Mouse (Mus musculus): ENCODE measurements around the gene Urb2. TPM values are rescaled to one million over a fixed set of nuclear protein-coding genes. Genes with fewer than 3 reads are reported as not detected.

The Urb2 gene
- total RNA-seq, 2 experiments from 2014 or later: 14.9 to 16.2 TPM

- DNase-seq: no peak
- intact Hi-C loops (cut with DNase I): loop anchor here (5.0 kb wide), 1 partner anchor 156 kb away; the partner anchor contains the start of gene Galnt2
These were observed 55.1 kb downstream of the Urb2 start for GRCm38 (mm10) chr8:124076416-124076815.

- intact Hi-C loops (cut with DNase I): loop anchor here (5.0 kb wide), 1 partner anchor 155 kb away; the partner anchor contains the start of gene Galnt2
- no peak for DNase-seq
These were observed 56.1 kb downstream of the Urb2 start for GRCm38 (mm10) chr8:124077377-124077776.

DNA sequence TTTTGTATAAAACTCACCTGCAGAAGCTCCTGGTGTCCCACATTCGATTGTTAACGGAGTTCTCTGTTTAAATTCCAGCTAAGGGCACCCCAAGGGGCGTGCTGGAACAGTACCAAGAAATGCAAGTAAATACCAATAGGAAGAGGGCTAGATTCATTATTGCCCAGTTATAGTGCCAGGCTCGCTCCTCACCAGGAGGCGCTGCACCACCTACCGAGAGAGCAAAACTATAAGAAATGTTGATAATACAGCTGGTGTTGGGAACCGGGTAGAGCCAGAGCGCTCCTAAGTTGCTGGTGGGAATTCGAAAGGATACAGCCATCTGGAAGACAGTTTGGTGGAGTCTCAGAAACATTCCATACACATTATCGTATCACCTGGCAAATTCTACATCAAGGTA is 56.7 kb downstream of the Urb2 start:
- intact Hi-C loops (cut with DNase I): loop anchor here (5.0 kb wide), 1 partner anchor 154 kb away; the partner anchor contains the start of gene Galnt2
- no peak for DNase-seq

DNA sequence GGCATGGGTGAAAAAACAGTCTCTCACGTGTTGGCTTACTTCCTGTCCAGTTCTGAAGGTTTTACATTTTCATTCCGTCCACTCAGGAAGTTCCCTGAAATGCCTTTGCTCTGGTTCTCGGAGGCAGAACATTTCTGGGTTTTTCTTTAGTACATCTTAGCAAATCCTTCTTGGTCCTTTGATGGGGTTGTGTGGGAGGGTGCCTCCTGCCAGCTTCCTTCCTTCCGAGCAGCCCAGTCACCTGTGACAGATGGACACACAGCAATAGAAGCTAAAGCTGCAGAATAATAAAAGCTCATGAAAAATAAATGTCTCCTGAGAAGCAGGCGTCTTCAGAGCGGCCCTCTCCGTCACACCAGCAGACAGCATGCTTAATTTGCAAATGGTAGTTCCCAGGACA is 57.7 kb downstream of the Urb2 start:
- no peak for DNase-seq
- intact Hi-C loops (cut with DNase I): loop anchor here (5.0 kb wide), 1 partner anchor 153 kb away; the partner anchor contains the start of gene Galnt2

- intact Hi-C loops (cut with DNase I): no loop called here
- DNase-seq: no peak
These were observed 59.4 kb downstream of the Urb2 start for GRCm38 (mm10) chr8:124080467-124081326.

DNA sequence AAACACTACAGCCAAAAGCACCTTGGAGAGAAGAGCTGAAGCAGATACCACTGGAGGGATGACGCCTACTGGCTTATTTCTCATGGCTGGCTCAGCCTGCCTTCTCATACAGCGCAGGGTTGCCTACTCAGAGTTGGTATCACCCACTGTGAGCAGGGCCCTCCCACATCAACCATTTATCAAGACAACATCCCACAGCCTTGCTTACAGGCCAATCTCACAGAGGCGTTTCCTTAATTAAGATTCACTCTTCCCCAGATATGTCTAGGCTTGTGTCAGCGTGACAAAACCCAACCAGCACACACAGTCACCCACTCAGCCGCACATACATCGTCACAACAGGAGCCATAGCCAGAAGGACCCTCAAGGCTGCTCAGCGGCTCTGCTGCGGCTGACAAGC is 61.3 kb downstream of the Urb2 start:
- intact Hi-C loops (cut with DNase I): no loop called here
- no peak for DNase-seq

DNA sequence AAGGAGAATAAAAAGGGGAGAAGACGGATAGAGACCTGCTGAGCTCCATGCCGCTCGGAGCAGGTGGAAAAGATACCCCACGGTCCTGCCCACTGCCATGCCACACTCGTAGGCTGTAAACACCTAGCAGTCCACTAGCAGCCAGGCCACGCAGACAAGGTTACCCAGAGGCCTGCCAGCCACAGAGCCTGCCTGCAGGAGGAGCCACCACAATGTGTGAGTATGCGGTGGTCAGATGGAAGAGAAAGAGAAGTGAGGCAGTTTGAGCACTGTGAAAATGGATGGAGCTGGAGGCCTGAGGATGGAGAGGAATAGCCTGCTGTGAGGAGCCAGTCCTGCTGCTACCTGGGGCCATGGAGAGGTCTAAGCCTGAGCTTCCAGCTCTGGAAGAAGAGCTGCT is 62.3 kb downstream of the Urb2 start:
- DNase-seq: no peak
- intact Hi-C loops (cut with DNase I): no loop called here

- intact Hi-C loops (cut with DNase I): no loop called here
- DNase-seq: no peak
These were observed 64.4 kb downstream of the Urb2 start for GRCm38 (mm10) chr8:124085668-124086067.

- no peak for DNase-seq
- intact Hi-C loops (cut with DNase I): no loop called here
These were observed 66.8 kb downstream of the Urb2 start for GRCm38 (mm10) chr8:124088092-124088613.

GRCm38 (mm10) chr8:124089016-124089415 is 67.7 kb downstream of the Urb2 start:
- DNase-seq: no peak
- intact Hi-C loops (cut with DNase I): no loop called here

DNA sequence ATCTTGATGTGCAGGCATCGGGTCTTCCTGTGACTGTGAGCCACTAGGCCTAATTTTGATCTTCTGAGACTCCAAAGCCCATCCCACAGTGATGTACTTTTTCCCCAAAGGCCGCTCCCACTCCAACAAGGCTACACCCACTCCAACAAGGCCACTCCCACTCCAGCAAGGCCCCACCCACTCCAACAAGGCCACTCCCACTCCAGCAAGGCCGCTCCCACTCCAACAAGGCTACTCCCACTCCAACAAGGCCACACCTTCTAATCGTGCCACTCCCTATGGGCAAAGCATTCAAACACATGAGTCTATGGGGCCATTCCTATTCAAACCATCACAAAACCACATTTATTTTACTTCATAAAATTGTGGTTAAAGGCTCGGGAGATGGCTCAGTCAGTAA is 69.2 kb downstream of the Urb2 start:
- no peak for DNase-seq
- intact Hi-C loops (cut with DNase I): no loop called here

Small RNA genes within 50 kb of the gene (microRNA-seq; reads per million reads assigned to microRNA genes)
- gene Mir1967: not detected

Other genes starting within 250 kb of the Urb2 start
- 10 to 100 TPM; 61.7 to 68.4 TPM for gene Rab4a, start 215.5 kb upstream of the Urb2 start, total RNA-seq (2021)
- gene Ccsap, start 161.3 kb upstream of the Urb2 start, total RNA-seq (2021): 10 to 100 TPM; 21.5 to 25.8 TPM
- gene Acta1, start 126.8 kb upstream of the Urb2 start, total RNA-seq (2021): 1 to 10 TPM; 5.5 to 7.1 TPM
- gene Nup133, start 72.2 kb upstream of the Urb2 start, total RNA-seq (2021): 10 to 100 TPM; 27.6 to 28.9 TPM
- 10 to 100 TPM; 22.7 to 23.0 TPM for gene Abcb10, start 38.4 kb upstream of the Urb2 start, total RNA-seq (2021)
- 10 to 100 TPM; 27.8 to 29.4 TPM for gene Taf5l, start 111 bp upstream of the Urb2 start, total RNA-seq (2021)
- gene Galnt2, start 209.9 kb downstream of the Urb2 start, total RNA-seq (2021): 100 to 1,000 TPM in 1 of 2 experiments, 10 to 100 TPM in 1; 91.8 to 106 TPM

Measured in left cerebral cortex, postnatal 4 days (tissue).